Mouse (Mus musculus) fibroblast of lung, adult 2 months (primary cell): ENCODE results near the gene Acer1.

Experiments
- DNase-seq: peaks from one replicate; pipeline ENCODE4 v3.0.0-alpha.2; 2011; ENCODE audit warnings: low read depth

Gene Acer1

GRCm38 (mm10) chr17:56988921-56989430, 7.0 kb upstream of the Acer1 start:
- DNase-seq: no peak

GRCm38 (mm10) chr17:56988441-56988840, 6.5 kb upstream of the Acer1 start:
- no peak for DNase-seq

GRCm38 (mm10) chr17:56986105-56986805, 4.3 kb upstream of the Acer1 start:
- no peak for DNase-seq

- DNase-seq: no peak
Observed at GRCm38 (mm10) chr17:56985656-56986055, 3.7 kb upstream of the Acer1 start.

- DNase-seq: no peak
Observed at GRCm38 (mm10) chr17:56984886-56985285, 3.0 kb upstream of the Acer1 start.

- no peak for DNase-seq
Observed at GRCm38 (mm10) chr17:56981049-56981448, 877 bp downstream of the Acer1 start.

GRCm38 (mm10) chr17:56979524-56979923, 2.4 kb downstream of the Acer1 start:
- no peak for DNase-seq

- no peak for DNase-seq
Observed at GRCm38 (mm10) chr17:56976531-56977390, 5.2 kb downstream of the Acer1 start.

- DNase-seq: no peak
Observed at GRCm38 (mm10) chr17:56975391-56975790, 6.5 kb downstream of the Acer1 start.

- DNase-seq: no peak
Observed at GRCm38 (mm10) chr17:56974708-56975240, 7.2 kb downstream of the Acer1 start.

GRCm38 (mm10) chr17:56973956-56974707, 7.8 kb downstream of the Acer1 start:
- no peak for DNase-seq

GRCm38 (mm10) chr17:56970081-56970480, 11.8 kb downstream of the Acer1 start:
- DNase-seq: no peak

- no peak for DNase-seq
Observed at GRCm38 (mm10) chr17:56969321-56969720, 12.6 kb downstream of the Acer1 start.

GRCm38 (mm10) chr17:56963646-56964045, 18.3 kb downstream of the Acer1 start:
- no peak for DNase-seq

GRCm38 (mm10) chr17:56962642-56963405, 19.1 kb downstream of the Acer1 start:
- DNase-seq: no peak

GRCm38 (mm10) chr17:56961880-56962279, 20.0 kb downstream of the Acer1 start:
- DNase-seq: no peak

- DNase-seq: no peak
Observed at GRCm38 (mm10) chr17:56958667-56959066, 23.3 kb downstream of the Acer1 start.

- DNase-seq: no peak
Observed at GRCm38 (mm10) chr17:56957763-56958429, 24.0 kb downstream of the Acer1 start.

- DNase-seq: no peak
Observed at GRCm38 (mm10) chr17:56954871-56955270, 27.1 kb downstream of the Acer1 start.

- DNase-seq: no peak
Observed at GRCm38 (mm10) chr17:56952639-56953038, 29.3 kb downstream of the Acer1 start.

- no peak for DNase-seq
Observed at GRCm38 (mm10) chr17:56950915-56951314, 31.0 kb downstream of the Acer1 start.
